Mouse (Mus musculus) MEL (cell line): ENCODE results near the gene Limch1. TPM values are rescaled to one million over a fixed set of nuclear protein-coding genes. Genes with fewer than 3 reads are reported as not detected.

Experiments used
- DNase-seq: peaks from one replicate; pipeline ENCODE4 v3.0.0; 2011; ENCODE audit warnings: low read depth, low spot score
- H3K27ac ChIP-seq: 2 replicates; pipeline ENCODE4 v1.5.1; 2012; ENCODE audit warnings: low read depth, mild to moderate bottlenecking, control low read depth, low read length, moderate library complexity; ENCODE audit not compliant: control insufficient read depth
- H3K27me3 ChIP-seq, 2 experiments: fragments of 150-350 bp in 1 of 2; sonication (generic) in 1 of 2; 2 replicates each; pipeline ENCODE4 v1.6.1; 2012; ENCODE audit warnings: low read length in 2 of 2, mild to moderate bottlenecking in 2 of 2, improper control_type of control experiment in 1 of 2, moderate library complexity in 1 of 2; ENCODE audit not compliant: insufficient read depth in 2 of 2, control insufficient read depth in 1 of 2
- H3K36me3 ChIP-seq, 2 experiments: 2 replicates each; pipeline ENCODE4 v1.6.1; 2012 to 2014; ENCODE audit warnings: low read length in 2 of 2, improper control_type of control experiment in 1 of 2, inconsistent platforms in 1 of 2, mild to moderate bottlenecking in 1 of 2; ENCODE audit not compliant: insufficient read depth in 2 of 2, control insufficient read depth in 1 of 2
- H3K4me1 ChIP-seq, 2 experiments: fragments of 150-350 bp in 1 of 2; sonication (generic) in 1 of 2; 2 replicates each; pipeline ENCODE4 v1.6.1; 2012; ENCODE audit warnings: low read length in 2 of 2, improper control_type of control experiment in 1 of 2, mild to moderate bottlenecking in 1 of 2; ENCODE audit not compliant: insufficient read depth in 2 of 2, control insufficient read depth in 1 of 2
- H3K4me3 ChIP-seq, 2 experiments: fragments of 150-350 bp in 1 of 2; sonication (generic) in 1 of 2; 2 replicates each; pipeline ENCODE4 v1.5.1; 2012; ENCODE audit warnings: low read depth in 2 of 2, low read length in 2 of 2, mild to moderate bottlenecking in 2 of 2, moderate library complexity in 2 of 2, control low read depth in 1 of 2, improper control_type of control experiment in 1 of 2; ENCODE audit not compliant: control insufficient read depth in 1 of 2, insufficient read depth in 1 of 2
- H3K79me2 ChIP-seq: 2 replicates; pipeline ENCODE4 v1.6.1; 2012; ENCODE audit warnings: mild to moderate bottlenecking, low read length, moderate library complexity; ENCODE audit not compliant: control insufficient read depth, poor library complexity, insufficient read depth
- H3K9ac ChIP-seq: 2 replicates; pipeline ENCODE4 v1.6.1; 2012; ENCODE audit warnings: low read depth, mild to moderate bottlenecking, control low read depth, low read length, moderate library complexity; ENCODE audit not compliant: control insufficient read depth, poor library complexity, severe bottlenecking
- H3K9me3 ChIP-seq: fragments of 150-350 bp; sonication (generic); replicated peaks from 2 replicates; pipeline ENCODE4 v1.6.1; 2012; ENCODE audit warnings: mild to moderate bottlenecking, low read length, improper control_type of control experiment, moderate library complexity; ENCODE audit not compliant: insufficient read depth
- BHLHE40 ChIP-seq: IDR thresholded peaks from 2 replicates; pipeline ENCODE4 v1.6.1; 2012; ENCODE audit warnings: low read depth, mild to moderate bottlenecking, inconsistent platforms, low read length, improper control_type of control experiment, borderline replicate concordance
- CHD2 ChIP-seq: IDR thresholded peaks from 2 replicates; pipeline ENCODE4 v1.6.1; 2011; ENCODE audit warnings: low read length, improper control_type of control experiment
- CTCF ChIP-seq, 3 experiments: IDR thresholded peaks in 2 of 3; conservative IDR thresholded peaks in 1 of 3; 2 replicates each; pipeline ENCODE4 v1.5.1; 2011 to 2012; ENCODE audit warnings: low read length in 3 of 3, low read depth in 2 of 3, mild to moderate bottlenecking in 2 of 3, improper control_type of control experiment in 1 of 3, inconsistent platforms in 1 of 3, mixed read lengths in 1 of 3, moderate library complexity in 1 of 3; ENCODE audit not compliant: control insufficient read depth in 1 of 3, insufficient read depth in 1 of 3, poor library complexity in 1 of 3, severe bottlenecking in 1 of 3
- ELF1 ChIP-seq: IDR thresholded peaks from 2 replicates; pipeline ENCODE4 v1.6.1; 2014; ENCODE audit warnings: low read depth, mild to moderate bottlenecking, inconsistent platforms, low read length, improper control_type of control experiment, moderate library complexity
- EP300 ChIP-seq, 2 experiments: IDR thresholded peaks; 2 replicates each; pipeline ENCODE4 v1.6.1; 2011; ENCODE audit warnings: improper control_type of control experiment in 2 of 2, low read length in 2 of 2, low read depth in 1 of 2, mild to moderate bottlenecking in 1 of 2
- HCFC1 ChIP-seq: IDR thresholded peaks from 2 replicates; pipeline ENCODE4 v1.6.1; 2012; ENCODE audit warnings: low read depth, mild to moderate bottlenecking, inconsistent platforms, low read length, improper control_type of control experiment, moderate library complexity
- MAFK ChIP-seq: IDR thresholded peaks from 2 replicates; pipeline ENCODE4 v1.6.1; 2011; ENCODE audit warnings: low read depth, mild to moderate bottlenecking, low read length, improper control_type of control experiment, borderline replicate concordance
- MAX ChIP-seq: IDR thresholded peaks from 2 replicates; pipeline ENCODE4 v1.6.1; 2011; ENCODE audit warnings: low read length, improper control_type of control experiment
- MAZ ChIP-seq: IDR thresholded peaks from 2 replicates; pipeline ENCODE4 v1.6.1; 2012; ENCODE audit warnings: low read depth, mild to moderate bottlenecking, inconsistent platforms, low read length, improper control_type of control experiment
- MEF2A ChIP-seq: IDR thresholded peaks from 2 replicates; pipeline ENCODE4 v1.6.1; 2014; ENCODE audit warnings: low read depth, mild to moderate bottlenecking, inconsistent platforms, low read length, improper control_type of control experiment; ENCODE audit not compliant: poor library complexity, insufficient replicate concordance, severe bottlenecking; ENCODE audit errors: extremely low read depth
- MYB ChIP-seq: IDR thresholded peaks from 2 replicates; pipeline ENCODE4 v1.6.1; 2011; ENCODE audit warnings: mild to moderate bottlenecking, low read depth, low read length, improper control_type of control experiment
- NELFE ChIP-seq: IDR thresholded peaks from 2 replicates; pipeline ENCODE4 v1.6.1; 2011; ENCODE audit warnings: low read depth, low read length, improper control_type of control experiment
- NRF1 ChIP-seq: IDR thresholded peaks from 2 replicates; pipeline ENCODE4 v1.6.1; 2014; ENCODE audit warnings: low read depth, mild to moderate bottlenecking, inconsistent platforms, low read length, improper control_type of control experiment, moderate library complexity; ENCODE audit not compliant: poor library complexity, insufficient read depth, severe bottlenecking
- POLR2A ChIP-seq, 2 experiments: IDR thresholded peaks; 2 replicates each; pipeline ENCODE4 v1.6.1; 2011 to 2012; ENCODE audit warnings: low read length in 2 of 2, mild to moderate bottlenecking in 2 of 2, control low read depth in 1 of 2, improper control_type of control experiment in 1 of 2, low read depth in 1 of 2, moderate library complexity in 1 of 2; ENCODE audit not compliant: control insufficient read depth in 1 of 2, insufficient read depth in 1 of 2, poor library complexity in 1 of 2
- POLR2AphosphoS5 ChIP-seq: IDR thresholded peaks from 2 replicates; pipeline ENCODE4 v1.6.1; 2012; ENCODE audit warnings: low read depth, borderline replicate concordance, mild to moderate bottlenecking, inconsistent platforms, low read length, moderate library complexity, mixed read lengths
- SMC3 ChIP-seq: IDR thresholded peaks from 2 replicates; pipeline ENCODE4 v1.6.1; 2011; ENCODE audit warnings: low read depth, low read length, improper control_type of control experiment
- TCF12 ChIP-seq: IDR thresholded peaks from 2 replicates; pipeline ENCODE4 v1.6.1; 2014; ENCODE audit warnings: low read depth, mild to moderate bottlenecking, inconsistent platforms, low read length, improper control_type of control experiment, moderate library complexity
- UBTF ChIP-seq: IDR thresholded peaks from 2 replicates; pipeline ENCODE4 v1.6.1; 2012; ENCODE audit warnings: low read depth, mild to moderate bottlenecking, inconsistent platforms, low read length, improper control_type of control experiment, moderate library complexity, borderline replicate concordance; ENCODE audit not compliant: insufficient read depth
- USF1 ChIP-seq: IDR thresholded peaks from 2 replicates; pipeline ENCODE4 v1.6.1; 2014; ENCODE audit warnings: low read depth, mild to moderate bottlenecking, inconsistent platforms, low read length, improper control_type of control experiment, moderate library complexity
- ZMIZ1 ChIP-seq: IDR thresholded peaks from 2 replicates; pipeline ENCODE4 v1.6.1; 2012; ENCODE audit warnings: low read depth, mild to moderate bottlenecking, inconsistent platforms, low read length, improper control_type of control experiment, moderate library complexity
- polyA plus RNA-seq, 2 experiments: library from polyadenylated mRNA; stranded (reverse) in 1 of 2; unstranded in 1 of 2; fragments of >175 nt in 1 of 2; fragments of >200 nt in 1 of 2; gene quantifications; 2 replicates each; pipeline versions ENCODE4 v1.2.1 to v1.2.4; 2012; ENCODE audit warnings: low replicate concordance in 2 of 2, low read depth in 1 of 2; ENCODE audit not compliant: insufficient read length in 2 of 2, insufficient read depth in 1 of 2, missing spikeins in 1 of 2
- total RNA-seq: library from RNA; depleted of rRNA; stranded (reverse); fragments of 300-350 nt; gene quantifications from 2 replicates; pipeline ENCODE4 v1.2.3, GENCODE M21; 2012

The Limch1 gene
- total and polyA plus RNA-seq, 3 experiments = not detected

- Histone ChIP-seq H3K4me1 (no peaks in the 10 kb centered on the region), H3K9ac (no peak overlapping the region), H3K79me2 (no peaks in the 10 kb centered on the region), H3K9me3 (no peaks in the 10 kb centered on the region), H3K27ac (no peak overlapping the region), H3K27me3 (no peaks in the 10 kb centered on the region), H3K4me3 (no peak overlapping the region), H3K36me3 (no peaks in the 10 kb centered on the region)
- TF ChIP-seq BHLHE40 = no peak
- TF ChIP-seq CHD2 = no peak
- TF ChIP-seq MEF2A = no peak
- no peak for TF ChIP-seq HCFC1
- no peak for TF ChIP-seq TCF12
- TF ChIP-seq MYB = no peak
- no peak for TF ChIP-seq UBTF
- no peak for TF ChIP-seq NRF1
- no peak for DNase-seq
These were observed 355.8 kb downstream of the Limch1 start for GRCm38 (mm10) chr5:67101395-67101760.

- Histone ChIP-seq H3K27ac (no peak overlapping the region), H3K4me3 (no peak overlapping the region), H3K36me3 (no peaks in the 10 kb centered on the region), H3K9me3 (no peaks in the 10 kb centered on the region), H3K27me3 (no peaks in the 10 kb centered on the region), H3K9ac (no peak overlapping the region), H3K4me1 (no peaks in the 10 kb centered on the region)
- no peak for DNase-seq
- no peak for TF ChIP-seq POLR2A (IDR thresholded peaks at IDR 0.05; ENCODE audit: control insufficient read depth in 1 of 2, insufficient read depth in 1 of 2, low read depth in 1 of 2, low read length in 2 of 2, poor library complexity in 1 of 2)
- no peak for TF ChIP-seq ZMIZ1
- TF ChIP-seq NRF1 = no peak
- no peak for TF ChIP-seq ELF1
- TF ChIP-seq MAX = no peak
- no peak for TF ChIP-seq USF1
- TF ChIP-seq EP300 (IDR thresholded peaks at IDR 0.05; ENCODE audit: low read depth in 1 of 2, low read length in 2 of 2) = no peak
- TF ChIP-seq CHD2 = no peak
- TF ChIP-seq SMC3 = no peak
- no peak for TF ChIP-seq CTCF (IDR thresholded peaks at IDR 0.05 in 2 of 3, conservative IDR thresholded peaks at IDR 0.05 in 1 of 3; ENCODE audit: control insufficient read depth in 1 of 3, insufficient read depth in 1 of 3, low read depth in 2 of 3, low read length in 3 of 3, poor library complexity in 1 of 3, severe bottlenecking in 1 of 3)
- no peak for TF ChIP-seq NELFE
- no peak for TF ChIP-seq MAFK
- TF ChIP-seq POLR2AphosphoS5 = no peak
- no peak for TF ChIP-seq MAZ
- TF ChIP-seq, all 39 proteins: peak for 0
- no peaks in the 10 kb centered on the region for H3K79me2 ChIP-seq
These were observed 356.4 kb downstream of the Limch1 start for GRCm38 (mm10) chr5:67101793-67102600.
